Mouse (Mus musculus) kidney, adult 2 months (tissue): ENCODE measurements at regions not wholly inside any gene's neighbourhood (a gene's known extent, or its start where the extent isn't known, plus 50 kb on each side); places are given as distances from the start of the nearest gene placed in this dataset.

ENCODE experiments used
- DNase-seq: peaks from one replicate; pipeline ENCODE4 v3.0.0; 2021
- H3K27ac ChIP-seq: fragments of 200-500 bp; 2 replicates; pipeline ENCODE4 v1.5.1; 2012; ENCODE audit warnings: low read depth, low read length, control low read depth, inconsistent platforms; ENCODE audit not compliant: insufficient read depth
- H3K27me3 ChIP-seq: fragments of 200-500 bp; replicated peaks from 2 replicates; pipeline ENCODE4 v1.6.1; 2012; ENCODE audit warnings: mild to moderate bottlenecking, moderate library complexity, low read length, inconsistent platforms; ENCODE audit not compliant: control insufficient read depth, insufficient read depth
- H3K36me3 ChIP-seq: fragments of 200-500 bp; 2 replicates; pipeline ENCODE4 v1.6.1; 2012; ENCODE audit warnings: mild to moderate bottlenecking, moderate library complexity, low read length, inconsistent platforms; ENCODE audit not compliant: control insufficient read depth, insufficient read depth
- H3K4me1 ChIP-seq: fragments of 200-500 bp; 2 replicates; pipeline ENCODE4 v1.6.1; 2011; ENCODE audit warnings: low read length; ENCODE audit not compliant: control insufficient read depth, insufficient read depth
- H3K4me3 ChIP-seq: fragments of 200-500 bp; 2 replicates; pipeline ENCODE4 v1.5.1; 2011; ENCODE audit warnings: mild to moderate bottlenecking, low read depth, low read length, control low read depth; ENCODE audit not compliant: insufficient read depth
- CTCF ChIP-seq: fragments of 200-500 bp; conservative IDR thresholded peaks from 2 replicates; pipeline ENCODE4 v1.5.1; 2011; ENCODE audit warnings: low read depth, mild to moderate bottlenecking, control low read depth, low read length, moderate library complexity, mixed read lengths; ENCODE audit not compliant: insufficient read depth, insufficient read length
- POLR2A ChIP-seq: fragments of 200-500 bp; IDR thresholded peaks from one replicate; pipeline ENCODE4 v1.6.1; 2011; ENCODE audit warnings: low read depth, low read length, control low read depth
- WGBS: fragments of 180-500 bp; shearing (Covaris S2); methylation state at CpG from one replicate; pipeline ENCODE4 v1.1.7; 2018; 5-methylcytosine and 5-hydroxymethylcytosine counted together

GRCm38 (mm10) chr8:103347158-103347871 is 561.9 kb upstream of the Cdh11 start:
- no peak for TF ChIP-seq CTCF
- no peak for TF ChIP-seq POLR2A
- WGBS, result 19% methylated on average over 7 of the region's 7 CpGs
- H3K4me3 ChIP-seq, result no peak overlapping the region
- H3K4me1 ChIP-seq, result no peaks in the 10 kb centered on the region
- no peak for DNase-seq
- no peaks in the 10 kb centered on the region for H3K27me3 ChIP-seq
- no peak overlapping the region for H3K27ac ChIP-seq
- no peaks in the 10 kb centered on the region for H3K36me3 ChIP-seq

- Histone ChIP-seq H3K27me3 (no peaks in the 10 kb centered on the region), H3K4me1 (no peaks in the 10 kb centered on the region), H3K27ac (no peak overlapping the region), H3K4me3 (no peak overlapping the region), H3K36me3 (no peaks in the 10 kb centered on the region)
- TF ChIP-seq CTCF, result no peak
- no peak for TF ChIP-seq POLR2A
- DNase-seq, result no peak
- 72% methylated on average over 3 of the region's 3 CpGs for WGBS
Observed at GRCm38 (mm10) chr8:103361713-103362112, 576.3 kb upstream of the Cdh11 start.

- no peaks in the 10 kb centered on the region for H3K4me1 ChIP-seq
- no peaks in the 10 kb centered on the region for H3K27me3 ChIP-seq
- H3K27ac ChIP-seq, result no peak overlapping the region
- 38% methylated on average over 2 of the region's 2 CpGs for WGBS
- TF ChIP-seq CTCF, result no peak
- no peak for TF ChIP-seq POLR2A
- no peak for DNase-seq
- H3K4me3 ChIP-seq, result no peak overlapping the region
- H3K36me3 ChIP-seq, result no peaks in the 10 kb centered on the region
Observed at GRCm38 (mm10) chr8:103370394-103370793, 585.0 kb upstream of the Cdh11 start.

- DNase-seq, result no peak
- no peak overlapping the region for H3K27ac ChIP-seq
- WGBS, result 74% methylated on average over 1 of the region's 1 CpGs
- TF ChIP-seq POLR2A (no peak), CTCF (no peak)
- no peaks in the 10 kb centered on the region for H3K27me3 ChIP-seq
- no peaks in the 10 kb centered on the region for H3K4me1 ChIP-seq
- H3K4me3 ChIP-seq, result no peak overlapping the region
- no peaks in the 10 kb centered on the region for H3K36me3 ChIP-seq
Observed at GRCm38 (mm10) chr8:103373007-103373406, 587.6 kb upstream of the Cdh11 start.

- no peak for DNase-seq
- Histone ChIP-seq H3K4me1 (no peaks in the 10 kb centered on the region), H3K27ac (no peak overlapping the region), H3K4me3 (no peak overlapping the region), H3K36me3 (no peaks in the 10 kb centered on the region), H3K27me3 (no peaks in the 10 kb centered on the region)
- 76% methylated on average over 4 of the region's 4 CpGs for WGBS
- TF ChIP-seq POLR2A (no peak), CTCF (no peak)
Observed at GRCm38 (mm10) chr8:103374151-103374550, 588.7 kb upstream of the Cdh11 start.

- no peak for TF ChIP-seq CTCF
- no peak for TF ChIP-seq POLR2A
- no peak for DNase-seq
- Histone ChIP-seq H3K4me1 (no peaks in the 10 kb centered on the region), H3K36me3 (no peaks in the 10 kb centered on the region), H3K4me3 (no peak overlapping the region), H3K27ac (no peak overlapping the region), H3K27me3 (no peaks in the 10 kb centered on the region)
- WGBS, result 41% methylated on average over 3 of the region's 3 CpGs
Observed at GRCm38 (mm10) chr8:103378545-103378944, 593.1 kb upstream of the Cdh11 start.

- Histone ChIP-seq H3K4me3 (no peak overlapping the region), H3K36me3 (no peaks in the 10 kb centered on the region), H3K27ac (no peak overlapping the region), H3K4me1 (no peaks in the 10 kb centered on the region), H3K27me3 (no peaks in the 10 kb centered on the region)
- 43% methylated on average over 3 of the region's 3 CpGs for WGBS
- no peak for DNase-seq
- TF ChIP-seq POLR2A (no peak), CTCF (no peak)
Observed at GRCm38 (mm10) chr8:103381575-103381974, 596.1 kb upstream of the Cdh11 start.
